Mouse (Mus musculus) ovary, postnatal 36 days (tissue): ENCODE data around the gene Zcchc14.
"Not testable (repeated sequence)": the region's sequence is repeated elsewhere in the genome, so short reads cannot be mapped to it uniquely, and the experiment has no call there.

Source experiments
- DNase-seq: peaks from one replicate; pipeline ENCODE4 v3.0.0; 2022; ENCODE audit warnings: low spot score, mixed read lengths

The Zcchc14 gene

GRCm38 (mm10) chr8:121652774-121653323 is at the start of gene Zcchc14:
TSS of gene Zcchc14 (minus strand) at chr8:121652901.
- peak; percentile 98 for DNase-seq

- DNase-seq, result no peak
Measured at GRCm38 (mm10) chr8:121699936-121700335, 47.2 kb upstream of the Zcchc14 start.

- DNase-seq, result no peak
Measured at GRCm38 (mm10) chr8:121698615-121699101, 46.0 kb upstream of the Zcchc14 start.

GRCm38 (mm10) chr8:121697735-121698614 is 45.3 kb upstream of the Zcchc14 start:
- DNase-seq, result no peak

- DNase-seq, result peak; percentile 76
Measured at GRCm38 (mm10) chr8:121695585-121696184, 43.0 kb upstream of the Zcchc14 start.

GRCm38 (mm10) chr8:121694453-121694852 is 41.8 kb upstream of the Zcchc14 start:
- peak; percentile 29 for DNase-seq

- no peak for DNase-seq
Measured at GRCm38 (mm10) chr8:121688496-121688895, 35.8 kb upstream of the Zcchc14 start.

GRCm38 (mm10) chr8:121687455-121688161 is 34.9 kb upstream of the Zcchc14 start:
- DNase-seq, result no peak

GRCm38 (mm10) chr8:121685419-121685818 is 32.7 kb upstream of the Zcchc14 start:
- peak; percentile 57 for DNase-seq

GRCm38 (mm10) chr8:121683083-121683832 is 30.6 kb upstream of the Zcchc14 start:
- DNase-seq, result no peak

GRCm38 (mm10) chr8:121681457-121681856 is 28.8 kb upstream of the Zcchc14 start:
- no peak for DNase-seq

GRCm38 (mm10) chr8:121680896-121681295 is 28.2 kb upstream of the Zcchc14 start:
- DNase-seq, result no peak

GRCm38 (mm10) chr8:121678696-121679095 is 26.0 kb upstream of the Zcchc14 start:
- no peak for DNase-seq

GRCm38 (mm10) chr8:121675701-121676100 is 23.0 kb upstream of the Zcchc14 start:
- peak; percentile 62 for DNase-seq

- no peak for DNase-seq
Measured at GRCm38 (mm10) chr8:121675161-121675560, 22.5 kb upstream of the Zcchc14 start.

- DNase-seq, result no peak
Measured at GRCm38 (mm10) chr8:121674524-121674923, 21.8 kb upstream of the Zcchc14 start.

GRCm38 (mm10) chr8:121673917-121674316 is 21.2 kb upstream of the Zcchc14 start:
- DNase-seq, result no peak

GRCm38 (mm10) chr8:121673153-121673552 is 20.5 kb upstream of the Zcchc14 start:
- DNase-seq, result no peak

GRCm38 (mm10) chr8:121669208-121669607 is 16.5 kb upstream of the Zcchc14 start:
- no peak for DNase-seq

- no peak for DNase-seq
Measured at GRCm38 (mm10) chr8:121668553-121668952, 15.9 kb upstream of the Zcchc14 start.

- DNase-seq, result not testable (repeated sequence)
Measured at GRCm38 (mm10) chr8:121667936-121668500, 15.3 kb upstream of the Zcchc14 start.
